Comparison of ENCODE assay signal across 9 mouse cellular contexts in genomic region chr14:66499896-66500295, GRCm38 (mm10).
DNase-seq lines count a peak whose midpoint lies in the region; ATAC-seq and TF ChIP-seq lines count a peak whose summit lies in the region.
"Had no signal": no experiment of that assay in that cellular context is flagged by ENCODE, and none has a peak within 500 bp of the region (broad histone marks: within the 10 kb centered on the region; RNA-seq: fewer than 3 reads in every experiment).

No protein-coding gene starts in this region.

- peak; percentile 39 for DNase-seq in liver, adult 2 months (ENCODE audit: extremely low read depth, low read depth, low spot score)
- no peak for DNase-seq in liver, embryonic 11.5 days (ENCODE audit: low spot score)
- DNase-seq in heart, adult 9 months (ENCODE audit: low spot score in 2 of 2) = peak; percentile 65 to 75
- peak; percentile 60 for DNase-seq in ovary, postnatal 36 days (ENCODE audit: low spot score)

- no peaks in the 10 kb centered on the region for H3K9me3 ChIP-seq in liver, embryonic 11.5 days (ENCODE audit: control insufficient read depth, low read length)
- H3K9me3 ChIP-seq in embryonic facial prominence, embryonic 12.5 days = no peaks in the 10 kb centered on the region
- no peaks in the 10 kb centered on the region for H3K9me3 ChIP-seq in kidney, embryonic 14.5 days (ENCODE audit: control insufficient read depth, low read length)
- no peaks in the 10 kb centered on the region for H3K9me3 ChIP-seq in limb, embryonic 15.5 days

- no peaks in the 10 kb centered on the region for H3K36me3 ChIP-seq in liver, adult 2 months (ENCODE audit: control insufficient read depth, insufficient read depth, low read length)
- no peaks in the 10 kb centered on the region for H3K36me3 ChIP-seq in liver, embryonic 11.5 days (ENCODE audit: control insufficient read depth, insufficient read depth, low read length)
- H3K36me3 ChIP-seq in embryonic facial prominence, embryonic 12.5 days = no peaks in the 10 kb centered on the region
- no peaks in the 10 kb centered on the region for H3K36me3 ChIP-seq in kidney, embryonic 14.5 days (ENCODE audit: control insufficient read depth, insufficient read depth, low read length)
- H3K36me3 ChIP-seq in limb, embryonic 15.5 days = no peaks in the 10 kb centered on the region

- no peak overlapping the region for H3K4me2 ChIP-seq in liver, embryonic 11.5 days
- 0 out of 2 replicates have a peak overlapping the region, but pooled peaks have one; percentile 0 for H3K4me2 ChIP-seq in embryonic facial prominence, embryonic 12.5 days (replicated peaks)
- H3K4me2 ChIP-seq in kidney, embryonic 14.5 days (replicated peaks; ENCODE audit: low read depth, low read length) = no peak overlapping the region
- H3K4me2 ChIP-seq in limb, embryonic 15.5 days = peak overlapping the region; percentile 29; the same call in 1 of the 2 replicates

- H3K27ac ChIP-seq in liver, adult 2 months (replicated peaks; ENCODE audit: insufficient read depth, low read depth, low read length) = no peak overlapping the region
- no peak overlapping the region for H3K27ac ChIP-seq in liver, embryonic 11.5 days (ENCODE audit: low read depth, low read length)
- no peak overlapping the region for H3K27ac ChIP-seq in embryonic facial prominence, embryonic 12.5 days
- no peak overlapping the region for H3K27ac ChIP-seq in kidney, embryonic 14.5 days (ENCODE audit: low read depth, low read length)
- H3K27ac ChIP-seq in limb, embryonic 15.5 days = no peak overlapping the region

- H3K9ac ChIP-seq in liver, adult 2 months (ENCODE audit: low read depth, low read length) = no peak overlapping the region
- no peak overlapping the region for H3K9ac ChIP-seq in liver, embryonic 11.5 days (ENCODE audit: low read depth, low read length)
- no peak overlapping the region for H3K9ac ChIP-seq in embryonic facial prominence, embryonic 12.5 days
- no peak overlapping the region for H3K9ac ChIP-seq in kidney, embryonic 14.5 days (ENCODE audit: low read depth, low read length)
- H3K9ac ChIP-seq in limb, embryonic 15.5 days = no peak overlapping the region

- no peaks in the 10 kb centered on the region for H3K4me1 ChIP-seq in liver, adult 2 months (ENCODE audit: control insufficient read depth, insufficient read depth, low read length)
- no peaks in the 10 kb centered on the region for H3K4me1 ChIP-seq in liver, embryonic 11.5 days (replicated peaks; ENCODE audit: control insufficient read depth, insufficient read depth, low read length)
- peaks cover 11% of the 10 kb centered on the region for H3K4me1 ChIP-seq in embryonic facial prominence, embryonic 12.5 days
- H3K4me1 ChIP-seq in kidney, embryonic 14.5 days (ENCODE audit: control insufficient read depth, insufficient read depth, low read length) = peaks cover 12% of the 10 kb centered on the region
- peaks cover 13% of the 10 kb centered on the region for H3K4me1 ChIP-seq in limb, embryonic 15.5 days

- TF ChIP-seq POLR2A in liver, adult 2 months (IDR thresholded peaks at IDR 0.05; ENCODE audit: extremely low read depth, insufficient read depth, low read length) = no peak

- no peaks in the 10 kb centered on the region for H3K79me2 ChIP-seq in liver, adult 2 months (ENCODE audit: control insufficient read depth, insufficient read depth, low read length)

- ATAC-seq in liver, embryonic 11.5 days (replicated peaks; ENCODE audit: low FRiP score) = no peak
- ATAC-seq in embryonic facial prominence, embryonic 12.5 days (ENCODE audit: insufficient number of reproducible peaks, insufficient read depth, low FRiP score, low TSS enrichment) = no peak
- peak; percentile 77 for ATAC-seq in kidney, embryonic 14.5 days (ENCODE audit: low FRiP score, low TSS enrichment)
- peak; percentile 79 for ATAC-seq in limb, embryonic 15.5 days (ENCODE audit: insufficient number of reproducible peaks, low FRiP score, low TSS enrichment, low read depth)
- ATAC-seq in erythroid progenitor cell, adult 5-6 weeks (replicated peaks; ENCODE audit: low FRiP score, poor library complexity, severe bottlenecking) = no peak

- H3K4me3 ChIP-seq in liver, adult 2 months (ENCODE audit: insufficient read depth, low read depth, low read length) = no peak overlapping the region
- H3K4me3 ChIP-seq in liver, embryonic 11.5 days (ENCODE audit: low read depth, low read length) = no peak overlapping the region
- no peak overlapping the region for H3K4me3 ChIP-seq in embryonic facial prominence, embryonic 12.5 days
- H3K4me3 ChIP-seq in kidney, embryonic 14.5 days (ENCODE audit: low read length) = no peak overlapping the region
- H3K4me3 ChIP-seq in limb, embryonic 15.5 days = no peak overlapping the region
- H3K4me3 ChIP-seq: erythroblast, embryonic 14.5 days had no signal

- no peak for TF ChIP-seq CTCF in liver, adult 2 months (IDR thresholded peaks at IDR 0.05; ENCODE audit: low read depth, low read length)

- no peaks in the 10 kb centered on the region for H3K27me3 ChIP-seq in liver, adult 2 months (ENCODE audit: control insufficient read depth, insufficient read depth, low read length)
- H3K27me3 ChIP-seq in liver, embryonic 11.5 days (replicated peaks; ENCODE audit: control insufficient read depth, insufficient read depth, low read length) = no peaks in the 10 kb centered on the region
- no peaks in the 10 kb centered on the region for H3K27me3 ChIP-seq in embryonic facial prominence, embryonic 12.5 days
- no peaks in the 10 kb centered on the region for H3K27me3 ChIP-seq in kidney, embryonic 14.5 days (ENCODE audit: control insufficient read depth, insufficient read depth, low read length)
- no peaks in the 10 kb centered on the region for H3K27me3 ChIP-seq in limb, embryonic 15.5 days

- WGBS in liver, adult 2 months = 24% methylated on average over 11 of the region's 11 CpGs
- WGBS in liver, embryonic 11.5 days = 46% methylated on average over 11 of the region's 11 CpGs
- 32% methylated on average over 11 of the region's 11 CpGs for WGBS in embryonic facial prominence, embryonic 12.5 days
- 29% methylated on average over 11 of the region's 11 CpGs for WGBS in kidney, embryonic 14.5 days
- WGBS in limb, embryonic 15.5 days = 6% methylated on average over 11 of the region's 11 CpGs

Comparison
In these comparisons a context has a peak if more than half of its experiments do, and no peak if none do; other contexts are left out.
1. ATAC-seq: peak in kidney, embryonic 14.5 days (single experiment) and limb, embryonic 15.5 days (single experiment); none in liver, embryonic 11.5 days (single experiment), embryonic facial prominence, embryonic 12.5 days (single experiment) and erythroid progenitor cell, adult 5-6 weeks (single experiment).
2. H3K4me2 ChIP-seq: peak in embryonic facial prominence, embryonic 12.5 days (single experiment) and limb, embryonic 15.5 days (single experiment); none in liver, embryonic 11.5 days (single experiment) and kidney, embryonic 14.5 days (single experiment).